Mouse (Mus musculus): Measurements from ENCODE around the gene Med12l. TPM values are rescaled to one million over a fixed set of nuclear protein-coding genes. Genes with fewer than 3 reads are reported as not detected.

Gene Med12l
- polyA plus RNA-seq, 2 experiments = 2.4 to 4.5 TPM

GRCm38 (mm10) chr3:59304944-59305343 lies 299.3 kb downstream of the Med12l start:
- no peaks in the 10 kb centered on the region for H3K27me3 ChIP-seq (ENCODE audit: control insufficient read depth, insufficient read depth, low read length)
- H3K4me3 ChIP-seq (replicated peaks; ENCODE audit: low read length) = no peak overlapping the region
- no peaks in the 10 kb centered on the region for H3K36me3 ChIP-seq (ENCODE audit: control insufficient read depth, insufficient read depth, low read length)
- ATAC-seq (ENCODE audit: low FRiP score, low read depth) (no peak), DNase-seq (ENCODE audit: low spot score) (no peak)
- no peaks in the 10 kb centered on the region for H3K4me1 ChIP-seq (ENCODE audit: control insufficient read depth, insufficient read depth, low read length)
- no peak overlapping the region for H3K4me2 ChIP-seq (replicated peaks; ENCODE audit: low read depth, low read length, severe bottlenecking)
- no peak overlapping the region for H3K9ac ChIP-seq (ENCODE audit: low read depth, low read length, severe bottlenecking)
- no peaks in the 10 kb centered on the region for H3K9me3 ChIP-seq (ENCODE audit: control insufficient read depth, low read length)
- no peak for TF ChIP-seq POLR2A (IDR thresholded peaks at IDR 0.05; ENCODE audit: borderline replicate concordance, extremely low read depth, insufficient read depth, insufficient read length)
- 95% methylated on average over 5 of the region's 5 CpGs for WGBS
- no peak overlapping the region for H3K27ac ChIP-seq (replicated peaks; ENCODE audit: low read depth, low read length)

- H3K36me3 ChIP-seq (ENCODE audit: control insufficient read depth, insufficient read depth, low read length) = no peaks in the 10 kb centered on the region
- no peaks in the 10 kb centered on the region for H3K9me3 ChIP-seq (ENCODE audit: control insufficient read depth, low read length)
- ATAC-seq (ENCODE audit: low FRiP score, low read depth) = no peak
- no peak for DNase-seq (ENCODE audit: low spot score)
- no peak overlapping the region for H3K9ac ChIP-seq (ENCODE audit: low read depth, low read length, severe bottlenecking)
- no peaks in the 10 kb centered on the region for H3K4me1 ChIP-seq (ENCODE audit: control insufficient read depth, insufficient read depth, low read length)
- no peak overlapping the region for H3K27ac ChIP-seq (replicated peaks; ENCODE audit: low read depth, low read length)
- no peak for TF ChIP-seq POLR2A (IDR thresholded peaks at IDR 0.05; ENCODE audit: borderline replicate concordance, extremely low read depth, insufficient read depth, insufficient read length)
- no peaks in the 10 kb centered on the region for H3K27me3 ChIP-seq (ENCODE audit: control insufficient read depth, insufficient read depth, low read length)
- no peak overlapping the region for H3K4me2 ChIP-seq (replicated peaks; ENCODE audit: low read depth, low read length, severe bottlenecking)
- 93% methylated on average over 2 of the region's 2 CpGs for WGBS
- H3K4me3 ChIP-seq (replicated peaks; ENCODE audit: low read length) = no peak overlapping the region
Observed at GRCm38 (mm10) chr3:59305518-59305917, 299.9 kb downstream of the Med12l start.

GRCm38 (mm10) chr3:59312610-59313009 lies 307.0 kb downstream of the Med12l start:
- Histone ChIP-seq H3K27ac (replicated peaks; ENCODE audit: low read depth, low read length) (no peak overlapping the region), H3K9ac (ENCODE audit: low read depth, low read length, severe bottlenecking) (no peak overlapping the region), H3K9me3 (ENCODE audit: control insufficient read depth, low read length) (no peaks in the 10 kb centered on the region), H3K4me3 (replicated peaks; ENCODE audit: low read length) (no peak overlapping the region), H3K4me2 (replicated peaks; ENCODE audit: low read depth, low read length, severe bottlenecking) (no peak overlapping the region), H3K27me3 (ENCODE audit: control insufficient read depth, insufficient read depth, low read length) (no peaks in the 10 kb centered on the region), H3K36me3 (ENCODE audit: control insufficient read depth, insufficient read depth, low read length) (peaks cover 19% of the 10 kb centered on the region), H3K4me1 (ENCODE audit: control insufficient read depth, insufficient read depth, low read length) (no peaks in the 10 kb centered on the region)
- WGBS = 78% methylated on average over 10 of the region's 10 CpGs
- DNase-seq (ENCODE audit: low spot score) = no peak
- ATAC-seq (ENCODE audit: low FRiP score, low read depth) = no peak
- no peak for TF ChIP-seq POLR2A (IDR thresholded peaks at IDR 0.05; ENCODE audit: borderline replicate concordance, extremely low read depth, insufficient read depth, insufficient read length)

- ATAC-seq (ENCODE audit: low FRiP score, low read depth) (no peak), DNase-seq (ENCODE audit: low spot score) (no peak)
- Histone ChIP-seq H3K4me2 (replicated peaks; ENCODE audit: low read depth, low read length, severe bottlenecking) (no peak overlapping the region), H3K27ac (replicated peaks; ENCODE audit: low read depth, low read length) (no peak overlapping the region), H3K4me3 (replicated peaks; ENCODE audit: low read length) (no peak overlapping the region), H3K4me1 (ENCODE audit: control insufficient read depth, insufficient read depth, low read length) (no peaks in the 10 kb centered on the region), H3K9ac (ENCODE audit: low read depth, low read length, severe bottlenecking) (no peak overlapping the region), H3K36me3 (ENCODE audit: control insufficient read depth, insufficient read depth, low read length) (peaks cover 47% of the 10 kb centered on the region), H3K27me3 (ENCODE audit: control insufficient read depth, insufficient read depth, low read length) (no peaks in the 10 kb centered on the region), H3K9me3 (ENCODE audit: control insufficient read depth, low read length) (no peaks in the 10 kb centered on the region)
- no peak for TF ChIP-seq POLR2A (IDR thresholded peaks at IDR 0.05; ENCODE audit: borderline replicate concordance, extremely low read depth, insufficient read depth, insufficient read length)
- WGBS = 91% methylated on average over 7 of the region's 7 CpGs
Observed at GRCm38 (mm10) chr3:59316077-59316476, 310.5 kb downstream of the Med12l start.

- no peak overlapping the region for H3K4me2 ChIP-seq (replicated peaks; ENCODE audit: low read depth, low read length, severe bottlenecking)
- WGBS = 44% methylated on average over 7 of the region's 7 CpGs
- H3K9me3 ChIP-seq (ENCODE audit: control insufficient read depth, low read length) = no peaks in the 10 kb centered on the region
- peak; percentile 61 for DNase-seq (ENCODE audit: low spot score)
- no peaks in the 10 kb centered on the region for H3K4me1 ChIP-seq (ENCODE audit: control insufficient read depth, insufficient read depth, low read length)
- H3K27me3 ChIP-seq (ENCODE audit: control insufficient read depth, insufficient read depth, low read length) = no peaks in the 10 kb centered on the region
- peaks cover 54% of the 10 kb centered on the region for H3K36me3 ChIP-seq (ENCODE audit: control insufficient read depth, insufficient read depth, low read length)
- no peak overlapping the region for H3K9ac ChIP-seq (ENCODE audit: low read depth, low read length, severe bottlenecking)
- H3K4me3 ChIP-seq (replicated peaks; ENCODE audit: low read length) = no peak overlapping the region
- ATAC-seq (ENCODE audit: low FRiP score, low read depth) = no peak
- TF ChIP-seq POLR2A (IDR thresholded peaks at IDR 0.05; ENCODE audit: borderline replicate concordance, extremely low read depth, insufficient read depth, insufficient read length) = no peak
- H3K27ac ChIP-seq (replicated peaks; ENCODE audit: low read depth, low read length) = no peak overlapping the region
Observed at GRCm38 (mm10) chr3:59321278-59321876, 315.8 kb downstream of the Med12l start.

Measured in limb, embryonic 14.5 days (tissue).